Mouse (Mus musculus) MEL (cell line): ENCODE measurements around the gene Rhpn2.

ENCODE experiments used
- CHD2 ChIP-seq: IDR thresholded peaks from 2 replicates; pipeline ENCODE4 v1.6.1; 2011; ENCODE audit warnings: low read length, improper control_type of control experiment
- CTCF ChIP-seq, 3 experiments: IDR thresholded peaks in 2 of 3; conservative IDR thresholded peaks in 1 of 3; 2 replicates each; pipeline ENCODE4 v1.5.1; 2011 to 2012; ENCODE audit warnings: low read length in 3 of 3, low read depth in 2 of 3, mild to moderate bottlenecking in 2 of 3, improper control_type of control experiment in 1 of 3, inconsistent platforms in 1 of 3, mixed read lengths in 1 of 3, moderate library complexity in 1 of 3; ENCODE audit not compliant: control insufficient read depth in 1 of 3, insufficient read depth in 1 of 3, poor library complexity in 1 of 3, severe bottlenecking in 1 of 3
- EP300 ChIP-seq, 2 experiments: IDR thresholded peaks; 2 replicates each; pipeline ENCODE4 v1.6.1; 2011; ENCODE audit warnings: improper control_type of control experiment in 2 of 2, low read length in 2 of 2, low read depth in 1 of 2, mild to moderate bottlenecking in 1 of 2
- MAFK ChIP-seq: IDR thresholded peaks from 2 replicates; pipeline ENCODE4 v1.6.1; 2011; ENCODE audit warnings: low read depth, mild to moderate bottlenecking, low read length, improper control_type of control experiment, borderline replicate concordance
- MYC ChIP-seq: IDR thresholded peaks from 2 replicates; pipeline ENCODE4 v1.6.1; 2011; ENCODE audit warnings: low read depth, mild to moderate bottlenecking, low read length, improper control_type of control experiment, moderate library complexity
- POLR2AphosphoS2 ChIP-seq: IDR thresholded peaks from 2 replicates; pipeline ENCODE4 v1.6.1; 2011; ENCODE audit warnings: low read length, improper control_type of control experiment
- USF1 ChIP-seq: IDR thresholded peaks from 2 replicates; pipeline ENCODE4 v1.6.1; 2014; ENCODE audit warnings: low read depth, mild to moderate bottlenecking, inconsistent platforms, low read length, improper control_type of control experiment, moderate library complexity

- TF ChIP-seq MAFK (no peak), USF1 (no peak), EP300 (IDR thresholded peaks at IDR 0.05; ENCODE audit: low read depth in 1 of 2, low read length in 2 of 2) (no peak), POLR2AphosphoS2 (no peak), CTCF (IDR thresholded peaks at IDR 0.05 in 2 of 3, conservative IDR thresholded peaks at IDR 0.05 in 1 of 3; ENCODE audit: control insufficient read depth in 1 of 3, insufficient read depth in 1 of 3, low read depth in 2 of 3, low read length in 3 of 3, poor library complexity in 1 of 3, severe bottlenecking in 1 of 3) (no peak), CHD2 (no peak), MYC (no peak)
These were observed 82.6 kb downstream of the Rhpn2 start for GRCm38 (mm10) chr7:35416654-35416948.
